In the genomic region with DNA sequence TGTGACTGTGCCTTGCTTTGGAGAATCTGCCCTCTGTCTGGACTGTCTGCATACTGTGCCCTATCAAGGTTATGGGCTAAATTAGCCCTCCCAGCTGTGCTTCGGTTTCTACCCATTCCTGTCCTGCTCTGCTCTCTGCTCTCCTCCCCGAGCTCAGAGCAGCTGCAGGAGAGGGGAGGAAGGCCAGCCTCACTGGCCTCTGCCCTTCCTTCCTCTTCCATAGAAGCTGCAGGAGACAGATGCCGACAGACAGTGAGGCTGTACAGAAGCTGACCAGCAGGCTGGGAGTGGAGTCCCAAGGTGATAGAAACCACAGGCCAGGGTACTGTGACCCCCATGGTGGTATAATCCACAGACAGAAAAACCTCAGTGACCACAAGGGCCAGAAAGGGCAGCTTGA, we compare ENCODE assay signal across 10 mouse cellular contexts.
DNase-seq lines count a peak whose midpoint lies in the region; ATAC-seq and TF ChIP-seq lines count a peak whose summit lies in the region.
"Had no signal": no experiment of that assay in that cellular context is flagged by ENCODE, and none has a peak within 500 bp of the region (broad histone marks: within the 10 kb centered on the region; RNA-seq: fewer than 3 reads in every experiment).

No protein-coding gene starts in this region.

- TF ChIP-seq POLR2A in heart, adult 2 months (IDR thresholded peaks at IDR 0.05; ENCODE audit: insufficient read depth, low read depth, low read length): no peak

- no peaks in the 10 kb centered on the region for H3K9me3 ChIP-seq in heart, embryonic 15.5 days (replicated peaks)
- no peaks in the 10 kb centered on the region for H3K9me3 ChIP-seq in hindbrain, embryonic 14.5 days (ENCODE audit: control insufficient read depth, low read length)

- no peaks in the 10 kb centered on the region for H3K79me2 ChIP-seq in heart, adult 2 months (replicated peaks; ENCODE audit: control insufficient read depth, insufficient read depth, low read length)

- H3K27me3 ChIP-seq in heart, adult 2 months (ENCODE audit: control insufficient read depth, insufficient read depth, low read length): no peaks in the 10 kb centered on the region
- no peaks in the 10 kb centered on the region for H3K27me3 ChIP-seq in heart, embryonic 15.5 days
- H3K27me3 ChIP-seq in hindbrain, embryonic 14.5 days (ENCODE audit: control insufficient read depth, insufficient read depth, low read length): no peaks in the 10 kb centered on the region

- no peak for TF ChIP-seq EP300 in heart, adult 2 months (IDR thresholded peaks at IDR 0.05; ENCODE audit: insufficient read depth, low read depth, low read length)

- no peak for TF ChIP-seq CTCF in heart, adult 2 months (IDR thresholded peaks at IDR 0.05)

- peaks cover 6% of the 10 kb centered on the region for H3K4me1 ChIP-seq in heart, adult 2 months (ENCODE audit: control insufficient read depth, insufficient read depth, low read length)
- H3K4me1 ChIP-seq in brown adipose tissue, adult 24 weeks (ENCODE audit: control insufficient read depth, insufficient read depth, insufficient read length, low read length): peaks cover 11% of the 10 kb centered on the region
- H3K4me1 ChIP-seq in heart, embryonic 15.5 days (replicated peaks): 0 out of 2 replicates have a peak, but pooled peaks cover 2% of the 10 kb centered on the region
- no peaks in the 10 kb centered on the region for H3K4me1 ChIP-seq in hindbrain, embryonic 14.5 days (replicated peaks; ENCODE audit: control insufficient read depth, insufficient read depth, low read length)

- H3K9ac ChIP-seq in heart, adult 2 months (ENCODE audit: low read depth, low read length): no peak overlapping the region
- H3K9ac ChIP-seq in heart, embryonic 15.5 days: no peak overlapping the region
- no peak overlapping the region for H3K9ac ChIP-seq in hindbrain, embryonic 14.5 days

- peak; percentile 55; the same call in 1 of the 2 replicates for ATAC-seq in heart, embryonic 15.5 days (replicated peaks; ENCODE audit: insufficient number of reproducible peaks, insufficient read depth, low FRiP score, low read depth)
- ATAC-seq in erythroblast, adult 5-6 weeks (replicated peaks; ENCODE audit: low FRiP score, poor library complexity, severe bottlenecking): no peak
- ATAC-seq in hindbrain, embryonic 14.5 days (ENCODE audit: low FRiP score): no peak
- ATAC-seq: forebrain, embryonic 16.5 days had no signal

- peak; percentile 43 to 59 for DNase-seq in heart, adult 2 months
- DNase-seq in heart, postnatal 25 days (ENCODE audit: low spot score): no peak
- peak; percentile 69 for DNase-seq in kidney, postnatal 14 days
- no peak for DNase-seq in hindbrain, embryonic 14.5 days (ENCODE audit: low spot score)
- DNase-seq: cerebellum, postnatal 36 days had no signal

- intact Hi-C loops in heart, adult 2 months (cut with DNase I): no loop called here
- intact Hi-C loops in heart, postnatal 25 days (cut with DNase I): loop anchor here (5.0 kb wide), 1 partner anchor 104 kb away; a partner anchor contains a TSS

- H3K4me2 ChIP-seq in heart, embryonic 15.5 days: no peak overlapping the region
- H3K4me2 ChIP-seq in hindbrain, embryonic 14.5 days (replicated peaks): no peak overlapping the region

- H3K4me3 ChIP-seq in heart, adult 2 months: no peak overlapping the region
- no peak overlapping the region for H3K4me3 ChIP-seq in brown adipose tissue, adult 24 weeks (ENCODE audit: insufficient read depth, low read depth, low read length)
- H3K4me3 ChIP-seq in heart, embryonic 15.5 days: no peak overlapping the region
- no peak overlapping the region for H3K4me3 ChIP-seq in hindbrain, embryonic 14.5 days (replicated peaks; ENCODE audit: low read length)
- H3K4me3 ChIP-seq: megakaryocyte, embryonic 14.5 days had no signal

- 12% methylated on average over 3 of the region's 3 CpGs for WGBS in heart, adult 2 months
- whole genome bisulfite sequencing in heart, embryonic 15.5 days: 25% methylated on average over 3 of the region's 3 CpGs
- WGBS in hindbrain, embryonic 14.5 days: 59% methylated on average over 3 of the region's 3 CpGs

- H3K27ac ChIP-seq in heart, adult 2 months: peak overlapping the region; percentile 16; the same call in 1 of the 2 replicates
- peak overlapping the region; percentile 46; the same call in 1 of the 2 replicates for H3K27ac ChIP-seq in brown adipose tissue, adult 24 weeks (replicated peaks; ENCODE audit: low read depth, low read length)
- no peak overlapping the region for H3K27ac ChIP-seq in heart, embryonic 15.5 days
- no peak overlapping the region for H3K27ac ChIP-seq in hindbrain, embryonic 14.5 days

- H3K36me3 ChIP-seq in heart, adult 2 months (ENCODE audit: control insufficient read depth, insufficient read depth, low read length): no peaks in the 10 kb centered on the region
- no peaks in the 10 kb centered on the region for H3K36me3 ChIP-seq in heart, embryonic 15.5 days
- H3K36me3 ChIP-seq in hindbrain, embryonic 14.5 days (replicated peaks; ENCODE audit: control insufficient read depth, insufficient read depth): no peaks in the 10 kb centered on the region

Comparison
In these comparisons a context has a peak if more than half of its experiments do, and no peak if none do; other contexts are left out.
1. DNase-seq: peak in heart, adult 2 months (2 of 2) and kidney, postnatal 14 days (single experiment); none in heart, postnatal 25 days (single experiment) and hindbrain, embryonic 14.5 days (single experiment).
2. H3K27ac ChIP-seq: peak in heart, adult 2 months (single experiment) and brown adipose tissue, adult 24 weeks (single experiment); none in heart, embryonic 15.5 days (single experiment) and hindbrain, embryonic 14.5 days (single experiment).